Mouse (Mus musculus) hindbrain, embryonic 11.5 days (tissue): Measurements from ENCODE around the gene Plscr4. TPM values are rescaled to one million over a fixed set of nuclear protein-coding genes. Genes with fewer than 3 reads are reported as not detected.

Source experiments
- ATAC-seq: fragments of 200-750 bp; cut with Nextera tagmentation; 2 replicates; pipeline ENCODE4 v1.8.0; 2017; ENCODE audit warnings: mild to moderate bottlenecking, moderate TSS enrichment, moderate library complexity; ENCODE audit not compliant: low FRiP score
- DNase-seq: peaks from one replicate; pipeline ENCODE4 v3.0.0-alpha.2; 2015; ENCODE audit warnings: low spot score
- H3K27ac ChIP-seq: fragments of 300-500 bp; sonication (generic); 2 replicates; pipeline ENCODE4 v1.5.1; 2014; ENCODE audit warnings: mild to moderate bottlenecking, low read depth, low read length
- H3K27me3 ChIP-seq: fragments of 300-500 bp; sonication (generic); 2 replicates; pipeline ENCODE4 v1.6.1; 2014; ENCODE audit warnings: mild to moderate bottlenecking, low read length, moderate library complexity, mixed read lengths; ENCODE audit not compliant: control insufficient read depth, insufficient read depth
- H3K36me3 ChIP-seq: fragments of 300-500 bp; sonication (generic); 2 replicates; pipeline ENCODE4 v1.6.1; 2014; ENCODE audit warnings: mild to moderate bottlenecking, low read length, moderate library complexity, mixed read lengths; ENCODE audit not compliant: control insufficient read depth, insufficient read depth
- H3K4me1 ChIP-seq: fragments of 300-500 bp; sonication (generic); replicated peaks from 2 replicates; pipeline ENCODE4 v1.6.1; 2014; ENCODE audit warnings: low read length, mixed read lengths; ENCODE audit not compliant: control insufficient read depth, insufficient read depth
- H3K4me2 ChIP-seq: fragments of 300-500 bp; sonication (generic); replicated peaks from 2 replicates; pipeline ENCODE4 v1.6.1; 2014; ENCODE audit warnings: mild to moderate bottlenecking, low read depth, low read length
- H3K4me3 ChIP-seq: fragments of 300-500 bp; sonication (generic); 2 replicates; pipeline ENCODE4 v1.5.1; 2014; ENCODE audit warnings: low read depth, low read length
- H3K9ac ChIP-seq: fragments of 300-500 bp; sonication (generic); 2 replicates; pipeline ENCODE4 v1.6.1; 2014; ENCODE audit warnings: low read depth, low read length
- H3K9me3 ChIP-seq: fragments of 300-500 bp; sonication (generic); 2 replicates; pipeline ENCODE4 v1.6.1; 2016; ENCODE audit warnings: low read length; ENCODE audit not compliant: control insufficient read depth
- WGBS: fragments of 180-500 bp; shearing (Covaris S2); extraction: QIAGEN DNeasy Blood & Tissue Kit; methylation state at CpG from one replicate; pipeline ENCODE4 v1.1.7; 2014; 5-methylcytosine and 5-hydroxymethylcytosine counted together
- polyA plus RNA-seq: library from polyadenylated mRNA; unstranded; fragments of >200 nt; fragmentation: Nextera tagmentation; extraction: Ambion mirVana; gene quantifications from 2 replicates; pipeline ENCODE4 v1.2.1, GENCODE M21; 2014

Plscr4 gene
- polyA plus RNA-seq = 1.9 and 2.1 TPM in 2 replicates

DNA sequence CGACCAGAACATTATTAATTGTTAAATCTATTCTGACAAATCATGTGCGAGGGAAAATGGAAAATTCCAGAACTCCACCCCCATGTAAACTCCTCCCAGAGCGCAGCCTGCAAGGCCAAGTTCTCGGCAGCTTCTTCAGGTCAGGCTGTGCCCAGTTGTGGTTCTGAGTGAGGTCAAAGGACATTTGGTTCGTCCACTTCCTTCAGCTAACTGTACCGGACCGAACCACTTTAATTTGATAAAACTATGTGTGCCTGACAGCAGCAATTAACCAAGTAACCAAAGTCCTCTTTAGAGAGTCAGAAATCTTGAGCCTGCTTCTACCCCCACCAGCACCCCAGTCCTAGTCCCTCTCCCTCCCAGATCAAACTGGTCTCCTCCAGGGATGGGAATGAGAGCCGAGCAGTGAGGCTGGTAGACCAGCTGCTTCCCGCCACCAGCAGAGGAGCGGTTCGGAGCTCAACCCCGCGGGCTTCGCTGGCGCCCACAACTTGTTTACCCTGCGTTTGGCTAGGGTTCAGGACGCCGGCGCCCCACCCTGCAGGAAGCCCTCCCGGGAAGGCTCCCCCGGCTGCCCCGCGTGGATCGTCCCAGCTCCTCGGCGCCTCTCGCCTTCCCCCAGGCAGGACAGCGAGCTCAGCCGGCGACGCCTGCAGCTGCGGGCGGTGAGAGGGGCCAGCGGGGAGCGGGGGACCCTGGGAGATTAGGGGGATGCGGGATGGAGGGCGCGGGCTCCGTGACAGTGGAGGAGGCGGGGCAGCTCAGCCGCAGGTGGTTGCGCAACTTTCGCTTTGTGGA, at the start of gene Plscr4:
Plscr4 (plus strand) TSS at position 113 of the 798 bp plus-strand sequence.
- Histone ChIP-seq H3K9me3 (no peaks in the 10 kb centered on the region), H3K4me2 (peak within 1 kb of the TSS; percentile 94), H3K4me1 (no peaks in the 10 kb centered on the region), H3K4me3 (peak within 1 kb of the TSS; percentile 59), H3K36me3 (no peaks in the 10 kb centered on the region), H3K9ac (peak within 1 kb of the TSS; percentile 83), H3K27me3 (no peaks in the 10 kb centered on the region), H3K27ac (no peak within 1 kb of the TSS)
- 13% methylated on average over 40 of the region's 43 CpGs for WGBS
- DNase-seq = peak; percentile 61
- ATAC-seq = peak; percentile 92

DNA sequence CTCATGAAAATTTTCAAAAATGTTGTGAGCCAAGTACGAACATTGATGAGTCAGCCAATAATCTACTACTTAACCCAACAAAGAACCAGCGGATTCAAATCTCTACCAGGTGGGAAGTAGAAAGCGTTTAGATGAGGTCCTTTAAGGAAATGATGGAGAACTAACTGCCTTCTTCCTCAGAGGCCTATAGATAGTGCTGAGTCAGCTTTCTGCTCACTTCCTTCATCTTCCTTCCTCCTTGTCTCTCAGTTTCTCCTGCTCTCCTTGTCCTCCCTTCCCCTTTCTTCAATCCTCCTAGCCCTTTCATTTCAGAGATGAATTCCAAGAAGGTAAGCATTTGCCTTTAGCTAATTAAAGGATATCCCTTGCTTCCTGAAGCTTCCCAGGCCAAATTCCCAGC, 46.9 kb upstream of the Plscr4 start:
- DNase-seq = no peak
- ATAC-seq = no peak
- no peaks in the 10 kb centered on the region for H3K36me3 ChIP-seq
- no peak overlapping the region for H3K27ac ChIP-seq
- no peaks in the 10 kb centered on the region for H3K9me3 ChIP-seq
- H3K4me3 ChIP-seq = no peak overlapping the region
- WGBS = 93% methylated on average over 3 of the region's 3 CpGs
- no peaks in the 10 kb centered on the region for H3K27me3 ChIP-seq
- no peak overlapping the region for H3K9ac ChIP-seq
- no peaks in the 10 kb centered on the region for H3K4me1 ChIP-seq
- H3K4me2 ChIP-seq = no peak overlapping the region

DNA sequence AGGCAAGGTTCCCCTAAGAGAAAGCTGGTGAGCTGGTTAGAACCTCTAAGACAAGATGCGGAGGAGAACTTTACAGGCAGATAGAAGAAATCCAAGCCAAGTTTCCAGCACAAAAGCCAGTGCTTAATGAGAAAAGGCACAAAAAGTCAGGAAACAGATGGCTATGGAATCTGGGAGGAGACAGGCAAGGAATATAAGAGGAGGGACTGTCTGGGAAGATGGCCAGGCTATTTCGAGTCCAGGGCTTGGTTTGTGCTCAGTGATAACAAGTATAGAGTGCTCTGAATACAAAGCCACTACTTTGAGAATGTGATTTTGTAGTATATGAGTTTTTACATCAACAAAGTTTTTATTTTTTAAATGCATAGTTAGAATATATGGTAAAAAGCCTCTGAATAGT, 45.1 kb upstream of the Plscr4 start:
- no peaks in the 10 kb centered on the region for H3K9me3 ChIP-seq
- no peak overlapping the region for H3K9ac ChIP-seq
- no peak overlapping the region for H3K4me3 ChIP-seq
- no peak overlapping the region for H3K4me2 ChIP-seq
- no peak overlapping the region for H3K27ac ChIP-seq
- no peaks in the 10 kb centered on the region for H3K36me3 ChIP-seq
- DNase-seq (no peak), ATAC-seq (no peak)
- H3K4me1 ChIP-seq = no peaks in the 10 kb centered on the region
- no peaks in the 10 kb centered on the region for H3K27me3 ChIP-seq
- 91% methylated on average over 2 of the region's 2 CpGs for WGBS

DNA sequence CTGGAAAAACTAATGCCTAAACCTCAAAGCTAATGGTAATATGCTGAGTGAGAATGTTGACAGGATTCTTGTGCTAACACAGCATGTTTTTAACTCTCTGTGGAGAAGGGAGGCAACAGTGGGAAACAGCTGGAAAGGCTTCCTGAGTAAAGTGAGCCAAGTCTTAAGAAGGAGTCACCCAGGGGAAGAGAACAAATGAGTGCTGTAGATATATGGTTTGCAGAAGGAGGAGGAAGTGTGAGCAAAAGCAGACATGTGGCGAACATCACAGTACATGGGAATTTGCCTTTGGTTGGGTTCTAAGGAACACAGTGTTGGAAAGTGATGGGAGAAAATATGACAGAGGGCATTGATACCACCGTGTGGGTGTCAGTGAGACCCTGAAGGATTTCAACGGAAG, 43.5 kb upstream of the Plscr4 start:
- H3K27me3 ChIP-seq = no peaks in the 10 kb centered on the region
- H3K4me2 ChIP-seq = no peak overlapping the region
- DNase-seq = no peak
- no peaks in the 10 kb centered on the region for H3K36me3 ChIP-seq
- no peak overlapping the region for H3K27ac ChIP-seq
- 76% methylated on average over 3 of the region's 3 CpGs for WGBS
- ATAC-seq = no peak
- no peak overlapping the region for H3K9ac ChIP-seq
- no peaks in the 10 kb centered on the region for H3K4me1 ChIP-seq
- H3K9me3 ChIP-seq = no peaks in the 10 kb centered on the region
- H3K4me3 ChIP-seq = no peak overlapping the region

DNA sequence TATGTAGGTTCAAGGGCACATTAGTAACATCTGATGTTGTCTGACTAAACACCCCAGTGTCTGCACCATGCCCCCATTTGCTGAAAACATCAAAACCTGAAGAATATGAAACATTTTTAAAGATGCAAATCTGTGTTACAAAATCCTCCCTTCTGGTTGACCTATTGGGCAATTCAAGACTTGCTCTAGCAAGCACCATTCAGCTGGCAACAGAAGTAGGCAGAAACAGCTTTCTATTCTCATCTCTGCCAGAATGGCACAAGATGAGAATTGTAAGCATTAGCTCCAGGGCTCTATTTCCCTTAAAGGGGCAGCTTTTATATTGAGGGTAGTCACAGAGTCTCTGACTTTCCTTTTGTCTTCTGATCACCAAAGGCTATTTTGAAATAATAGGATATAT, 19.4 kb upstream of the Plscr4 start:
- ATAC-seq = no peak

DNA sequence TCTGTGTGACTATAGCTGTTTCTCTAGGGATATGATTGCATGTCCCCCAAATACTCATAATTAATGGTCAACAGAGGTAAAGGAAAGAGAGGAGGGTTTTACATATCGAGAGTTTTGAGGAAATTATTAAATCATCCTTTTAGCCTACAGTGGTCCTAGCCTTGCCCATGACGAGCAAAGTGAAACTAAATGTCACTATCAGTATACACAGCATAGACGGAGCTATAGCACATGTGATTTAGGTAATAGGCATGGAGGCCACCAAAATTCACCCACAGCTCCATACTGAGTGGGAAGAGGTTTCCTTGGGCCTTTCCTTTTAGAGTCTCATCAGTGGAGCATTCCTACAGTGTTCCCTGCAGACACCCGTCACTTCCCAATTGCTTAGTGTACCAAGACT, 15.7 kb upstream of the Plscr4 start:
- DNase-seq (no peak), ATAC-seq (no peak)
- WGBS = 85% methylated on average over 4 of the region's 4 CpGs
- Histone ChIP-seq H3K9ac (no peak overlapping the region), H3K4me3 (no peak overlapping the region), H3K36me3 (no peaks in the 10 kb centered on the region), H3K4me1 (no peaks in the 10 kb centered on the region), H3K27me3 (no peaks in the 10 kb centered on the region), H3K4me2 (no peak overlapping the region), H3K9me3 (no peaks in the 10 kb centered on the region), H3K27ac (no peak overlapping the region)

More for the DNA sequence above, 19.4 kb upstream of the Plscr4 start:
- Histone ChIP-seq H3K27me3 (no peaks in the 10 kb centered on the region), H3K27ac (no peak overlapping the region), H3K36me3 (no peaks in the 10 kb centered on the region), H3K9ac (no peak overlapping the region), H3K9me3 (no peaks in the 10 kb centered on the region), H3K4me2 (no peak overlapping the region), H3K4me1 (no peaks in the 10 kb centered on the region), H3K4me3 (no peak overlapping the region)
- no peak for DNase-seq

DNA sequence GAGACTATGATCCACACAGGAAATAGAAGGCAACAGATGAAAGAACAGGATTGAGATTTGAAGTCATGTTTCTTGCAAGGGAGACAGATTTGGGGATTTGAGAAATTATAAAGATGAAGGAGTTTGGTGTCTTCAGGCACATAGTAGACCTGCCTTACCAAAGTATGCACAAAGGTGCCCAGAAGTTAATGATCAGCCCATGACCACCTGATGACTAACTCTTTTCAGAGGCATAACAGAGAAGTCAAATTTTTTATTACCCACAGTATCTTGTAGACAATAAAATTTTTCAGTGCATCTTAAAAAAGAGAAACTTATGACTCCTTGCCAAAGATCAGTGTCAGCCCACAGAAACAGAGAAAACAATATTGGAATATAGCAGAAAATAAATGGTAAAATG, 12.6 kb upstream of the Plscr4 start:
- Histone ChIP-seq H3K27ac (no peak overlapping the region), H3K4me1 (no peaks in the 10 kb centered on the region), H3K4me3 (no peak overlapping the region), H3K9ac (no peak overlapping the region), H3K4me2 (no peak overlapping the region), H3K36me3 (no peaks in the 10 kb centered on the region), H3K27me3 (no peaks in the 10 kb centered on the region), H3K9me3 (no peaks in the 10 kb centered on the region)
- ATAC-seq = no peak
- no peak for DNase-seq

DNA sequence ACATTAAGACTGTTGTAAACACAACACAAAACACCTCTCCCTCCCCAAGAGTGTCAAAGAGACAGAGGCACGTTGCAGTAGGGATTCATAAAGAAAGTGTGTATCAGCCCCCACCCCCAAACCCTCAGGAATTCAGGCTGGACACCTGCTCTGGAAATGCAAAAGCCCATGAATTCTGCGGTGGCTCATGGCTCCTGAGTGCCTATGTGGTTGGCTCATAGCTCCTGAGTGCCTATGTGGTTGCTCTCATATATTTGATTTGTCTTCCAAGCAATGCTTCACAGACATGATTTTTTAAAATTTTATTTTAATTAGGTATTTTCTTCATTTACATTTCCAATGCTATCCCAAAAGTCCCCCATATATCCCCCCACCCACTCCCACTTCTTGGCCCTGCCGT, 568 bp upstream of the Plscr4 start:
- Histone ChIP-seq H3K27ac (no peak overlapping the region), H3K36me3 (no peaks in the 10 kb centered on the region), H3K27me3 (no peaks in the 10 kb centered on the region), H3K4me1 (no peaks in the 10 kb centered on the region), H3K4me3 (no peak overlapping the region), H3K9ac (no peak overlapping the region), H3K4me2 (no peak overlapping the region), H3K9me3 (no peaks in the 10 kb centered on the region)
- DNase-seq (no peak), ATAC-seq (no peak)
- WGBS = 88% methylated on average over 3 of the region's 3 CpGs

DNA sequence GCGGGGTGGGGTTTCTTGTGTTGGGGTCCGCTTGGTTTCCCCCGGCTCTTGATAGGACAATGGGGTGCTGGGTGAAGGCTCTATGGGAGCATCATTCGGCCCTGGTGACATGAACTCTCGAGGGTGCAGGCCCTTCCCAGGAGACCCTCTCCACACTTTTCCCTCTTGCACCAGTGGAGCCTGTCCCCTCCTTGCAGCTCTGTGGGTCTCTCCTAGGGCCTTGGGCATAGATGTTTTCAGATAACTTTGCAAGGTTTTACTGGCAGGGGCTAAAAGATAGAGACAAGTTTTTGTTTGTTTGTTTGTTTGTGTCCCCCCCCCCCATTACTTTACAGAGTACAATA, 858 bp downstream of the Plscr4 start:
- DNase-seq (no peak), ATAC-seq (peak; percentile 84)
- no peaks in the 10 kb centered on the region for H3K4me1 ChIP-seq
- 1% methylated on average over 5 of the region's 5 CpGs for WGBS
- peak overlapping the region; percentile 59 for H3K4me3 ChIP-seq
- no peaks in the 10 kb centered on the region for H3K9me3 ChIP-seq
- no peaks in the 10 kb centered on the region for H3K27me3 ChIP-seq
- H3K36me3 ChIP-seq = no peaks in the 10 kb centered on the region
- H3K9ac ChIP-seq = peak overlapping the region; percentile 83
- no peak overlapping the region for H3K27ac ChIP-seq
- H3K4me2 ChIP-seq = peak overlapping the region; percentile 94
